Mouse (Mus musculus): ENCODE measurements around the gene Taar8c.
"Not testable (repeated sequence)": the region's sequence is repeated elsewhere in the genome, so short reads cannot be mapped to it uniquely, and the experiment has no call there.

- not testable (repeated sequence) for TF ChIP-seq CTCF (conservative IDR thresholded peaks at IDR 0.05; ENCODE audit: low read length); NANOG (IDR thresholded peaks at IDR 0.05; ENCODE audit: borderline replicate concordance, low read length)
Observed at GRCm38 (mm10) chr10:24103299-24103698, 1.6 kb upstream of the Taar8c start.
